ENCODE assay signal across 13 mouse cellular contexts in the genomic region with DNA sequence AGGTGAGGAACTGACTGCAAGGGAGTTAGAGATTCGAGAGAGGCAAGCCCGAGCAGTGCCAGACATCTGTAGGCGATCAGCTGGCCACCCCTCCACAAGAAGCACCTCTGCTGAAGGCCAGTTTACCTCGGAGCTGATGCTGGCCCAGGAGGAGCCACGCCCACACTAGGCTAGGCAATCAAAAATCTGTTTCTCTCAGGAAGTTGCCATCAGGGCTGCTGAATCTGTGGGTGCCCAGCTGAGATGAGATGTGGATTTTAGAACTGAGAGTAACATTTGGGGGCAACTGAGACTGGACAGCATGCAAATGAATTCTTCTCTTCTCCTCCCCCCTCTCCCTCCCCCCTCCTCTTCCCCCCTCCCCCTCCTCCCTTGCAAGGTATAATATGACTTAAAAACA. TPM values are rescaled to one million over a fixed set of nuclear protein-coding genes. Genes with fewer than 3 reads are reported as not detected.
DNase-seq lines count a peak whose midpoint lies in the region; ATAC-seq lines count a peak whose summit lies in the region.
"Had no signal": no experiment of that assay in that cellular context is flagged by ENCODE, and none has a peak within 500 bp of the region (broad histone marks: within the 10 kb centered on the region; RNA-seq: fewer than 3 reads in every experiment).

No protein-coding gene starts in this region.

- peak; percentile 21 for ATAC-seq in frontal cortex, adult (ENCODE audit: low TSS enrichment)
- 0 out of 2 replicates have a peak, but pooled peaks have one; percentile 27 for ATAC-seq in common myeloid progenitor, adult 5-6 weeks (replicated peaks; ENCODE audit: low read depth, poor library complexity, severe bottlenecking)
- peak; percentile 32 for ATAC-seq in megakaryocyte progenitor cell, adult 5-6 weeks (replicated peaks; ENCODE audit: poor library complexity)
- ATAC-seq: forebrain, embryonic 16.5 days; lung, postnatal 0 days had no signal

- no peak for DNase-seq in frontal cortex, postnatal 10 days (ENCODE audit: low spot score in 2 of 2)
- DNase-seq in 3T3-L1 (ENCODE audit: low read depth, low spot score), result peak; percentile 27
- DNase-seq in ovary, postnatal 10 days (ENCODE audit: low spot score), result no peak
- DNase-seq in cerebellum, adult 18-20 months, result no peak
- DNase-seq in cerebellum, postnatal 14 days, result no peak
- DNase-seq: right cerebral cortex, postnatal 14 days; thymus, postnatal 14 days had no signal

RNA-seq across cellular contexts. Expression of a gene that starts 38.0 kb away (rescaled TPM):
- 0.18 TPM in 1 of 2 replicates, not detected in the other for total RNA-seq in common myeloid progenitor, adult 5-6 weeks (2017)
- not detected in 2 replicates for total RNA-seq in megakaryocyte progenitor cell, adult 5-6 weeks (2015)
- not detected in 2 replicates for total RNA-seq in megakaryocyte progenitor cell, adult 5-6 weeks (2017)
- total RNA-seq: hematopoietic stem cell, adult 5-6 weeks had no signal
